Mouse (Mus musculus) ES-CJ7 (cell line): ENCODE measurements around the gene Omt2a.
"Not testable (repeated sequence)": the region's sequence is repeated elsewhere in the genome, so short reads cannot be mapped to it uniquely, and the experiment has no call there.

Source experiments
- DNase-seq: peaks from one replicate; pipeline ENCODE4 v3.0.0; 2011; ENCODE audit warnings: low read depth, low spot score

The Omt2a gene

GRCm38 (mm10) chr9:78298232-78298631 lies 16.4 kb downstream of the Omt2a start:
- DNase-seq: no peak

DNA sequence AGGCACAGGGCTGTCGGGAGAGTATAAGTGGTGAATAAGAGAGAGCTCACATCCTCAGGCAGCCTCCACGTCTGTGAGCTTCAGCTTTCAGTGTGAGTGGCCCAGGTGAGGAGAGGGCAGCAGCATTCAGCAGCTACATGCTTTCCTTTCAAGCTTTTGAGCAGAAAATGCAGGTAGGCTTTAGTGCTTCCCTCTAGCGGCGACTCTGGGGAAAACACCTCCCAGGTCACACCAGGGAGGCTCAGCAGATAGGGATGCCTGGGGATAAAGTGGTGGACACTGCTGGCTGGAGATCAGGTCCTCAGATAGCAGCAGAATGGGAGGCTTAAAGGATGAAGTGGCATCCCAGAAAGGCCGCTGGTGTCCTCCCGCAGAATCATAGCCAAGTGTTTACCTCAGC lies 18.5 kb downstream of the Omt2a start:
- DNase-seq: peak; percentile 77

DNA sequence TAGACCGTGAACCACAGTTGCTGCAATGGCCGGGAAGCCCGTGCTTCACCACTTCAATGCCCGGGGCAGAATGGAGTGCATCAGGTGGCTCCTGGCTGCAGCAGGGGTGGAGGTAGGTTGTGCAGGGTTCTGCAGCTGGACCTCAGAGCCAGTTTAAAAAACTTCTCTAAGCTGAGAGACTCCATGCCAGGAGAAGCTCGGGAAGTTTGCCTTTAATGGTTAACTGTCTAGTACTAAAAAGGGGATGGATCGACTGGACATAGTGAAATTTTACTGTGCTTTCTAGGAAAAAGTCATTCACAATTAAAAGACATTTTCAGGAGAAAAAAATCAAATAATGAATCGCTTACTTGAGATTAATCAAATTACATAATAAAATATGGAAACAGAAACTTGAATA lies 19.8 kb downstream of the Omt2a start:
- not testable (repeated sequence) for DNase-seq

- not testable (repeated sequence) for DNase-seq
Observed at GRCm38 (mm10) chr9:78293683-78294082, 20.9 kb downstream of the Omt2a start.

- not testable (repeated sequence) for DNase-seq
Observed at GRCm38 (mm10) chr9:78292462-78292861, 22.1 kb downstream of the Omt2a start.

GRCm38 (mm10) chr9:78289723-78290122 lies 24.9 kb downstream of the Omt2a start, which contains the start of gene Gm10639:
Gene Gm10639 (plus strand): TSS chr9:78289923.
- not testable (repeated sequence) for DNase-seq

GRCm38 (mm10) chr9:78289063-78289462 lies 25.5 kb downstream of the Omt2a start:
- DNase-seq: not testable (repeated sequence)

DNA sequence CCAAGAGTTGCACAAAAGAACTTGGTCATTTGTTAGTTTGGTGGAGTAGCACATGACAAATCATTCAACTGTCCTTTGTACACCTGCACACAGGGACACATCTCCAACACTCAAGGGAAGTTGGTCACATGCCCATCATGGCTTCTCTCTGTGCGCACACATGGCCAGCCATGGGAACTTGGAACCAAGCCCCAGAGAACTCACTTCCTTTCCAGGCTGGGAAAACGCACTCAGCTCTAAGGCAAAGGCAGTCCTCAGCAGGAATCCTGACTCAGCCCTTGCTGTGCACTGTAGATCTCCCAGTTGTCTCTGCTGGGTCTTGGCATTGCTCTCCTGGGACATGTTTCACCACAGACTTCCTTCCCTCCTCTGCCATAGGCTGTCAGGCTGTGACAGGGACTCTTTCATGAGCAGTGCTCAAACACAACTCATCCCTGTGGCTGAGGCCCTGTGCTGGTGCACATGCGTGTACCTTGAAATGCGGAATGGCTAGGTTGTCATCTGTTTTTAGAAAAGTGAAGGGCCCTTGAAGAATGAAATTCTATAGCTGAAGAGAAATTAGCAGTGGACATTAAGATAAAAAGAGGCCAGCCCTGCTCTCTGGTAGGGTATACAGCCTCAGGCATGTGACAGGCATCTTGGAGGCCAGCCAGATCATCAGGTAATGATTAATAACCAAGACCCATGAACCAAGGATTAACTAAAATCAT lies 32.4 kb downstream of the Omt2a start:
- not testable (repeated sequence) for DNase-seq

DNA sequence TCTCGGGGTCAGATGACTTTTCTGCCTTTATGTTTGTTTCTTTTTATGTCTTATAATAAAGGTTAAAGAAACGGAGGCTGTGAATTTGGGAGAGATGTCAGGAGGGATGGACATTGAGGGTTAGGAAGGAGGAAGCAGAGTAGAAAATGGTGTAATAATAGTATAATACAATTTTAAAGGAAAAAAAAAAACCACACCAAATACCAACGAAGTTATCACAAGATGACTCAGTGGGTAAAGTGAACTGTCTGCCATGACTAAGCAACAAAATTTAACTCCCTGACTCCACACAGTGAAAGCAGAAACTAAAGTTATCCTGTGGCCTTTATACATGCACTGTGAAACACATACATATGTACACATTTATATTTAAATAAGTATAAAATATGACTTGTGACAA lies 43.7 kb downstream of the Omt2a start:
- not testable (repeated sequence) for DNase-seq
